Mouse (Mus musculus) midbrain, embryonic 14.5 days (tissue): Measurements from ENCODE around the gene Arl4d. TPM values are rescaled to one million over a fixed set of nuclear protein-coding genes. Genes with fewer than 3 reads are reported as not detected.
"Not testable (repeated sequence)": the region's sequence is repeated elsewhere in the genome, so short reads cannot be mapped to it uniquely, and the experiment has no call there.

Experiments used
- ATAC-seq: fragments of 200-750 bp; cut with Nextera tagmentation; 2 replicates; pipeline ENCODE4 v1.8.0; 2017; ENCODE audit warnings: moderate number of reproducible peaks, moderate library complexity; ENCODE audit not compliant: low FRiP score, low TSS enrichment
- DNase-seq: peaks from one replicate; pipeline ENCODE4 v3.0.0-alpha.2; 2015
- H3K27ac ChIP-seq: fragments of 300-500 bp; sonication (generic); replicated peaks from 2 replicates; pipeline ENCODE4 v1.5.1; 2014; ENCODE audit warnings: mild to moderate bottlenecking, low read depth, low read length, moderate library complexity
- H3K27me3 ChIP-seq: fragments of 300-500 bp; sonication (generic); 2 replicates; pipeline ENCODE4 v1.6.1; 2014; ENCODE audit warnings: low read length, control low read depth, mixed read lengths; ENCODE audit not compliant: control insufficient read depth, insufficient read depth
- H3K36me3 ChIP-seq: fragments of 300-500 bp; sonication (generic); 2 replicates; pipeline ENCODE4 v1.6.1; 2014; ENCODE audit warnings: low read length, control low read depth; ENCODE audit not compliant: control insufficient read depth, insufficient read depth
- H3K4me1 ChIP-seq: fragments of 300-500 bp; sonication (generic); 2 replicates; pipeline ENCODE4 v1.6.1; 2014; ENCODE audit warnings: mild to moderate bottlenecking, antibody characterized with exemption, low read length, control low read depth; ENCODE audit not compliant: control insufficient read depth, insufficient read depth
- H3K4me2 ChIP-seq: fragments of 300-500 bp; sonication (generic); 2 replicates; pipeline ENCODE4 v1.6.1; 2014; ENCODE audit warnings: mild to moderate bottlenecking, low read length, moderate library complexity
- H3K4me3 ChIP-seq: fragments of 300-500 bp; sonication (generic); replicated peaks from 2 replicates; pipeline ENCODE4 v1.5.1; 2014; ENCODE audit warnings: low read depth, low read length
- H3K9ac ChIP-seq: fragments of 300-500 bp; sonication (generic); replicated peaks from 2 replicates; pipeline ENCODE4 v1.6.1; 2014; ENCODE audit warnings: mild to moderate bottlenecking, low read length, moderate library complexity
- H3K9me3 ChIP-seq: fragments of 300-500 bp; sonication (generic); 2 replicates; pipeline ENCODE4 v1.6.1; 2016; ENCODE audit warnings: low read length, control low read depth, mixed read lengths; ENCODE audit not compliant: control insufficient read depth
- WGBS: fragments of 180-500 bp; shearing (Covaris S2); extraction: QIAGEN DNeasy Blood & Tissue Kit; methylation state at CpG from one replicate; pipeline ENCODE4 v1.1.7; 2014; 5-methylcytosine and 5-hydroxymethylcytosine counted together
- polyA plus RNA-seq: library from polyadenylated mRNA; unstranded; fragments of >200 nt; fragmentation: Nextera tagmentation; extraction: Ambion mirVana; gene quantifications from 2 replicates; pipeline ENCODE4 v1.2.1, GENCODE M21; 2014

Gene Arl4d
- 3.9 and 4.5 TPM in 2 replicates for polyA plus RNA-seq

GRCm38 (mm10) chr11:101664825-101665635 lies at the start of gene Arl4d:
Arl4d (plus strand) TSS chr11:101665541.
- ATAC-seq (peak; percentile 92), DNase-seq (peak; percentile 98)
- peak within 1 kb of the TSS; percentile 64 for H3K9ac ChIP-seq
- H3K4me2 ChIP-seq, result peak within 1 kb of the TSS; percentile 81
- H3K27me3 ChIP-seq, result no peaks in the 10 kb centered on the region
- H3K4me1 ChIP-seq, result no peaks in the 10 kb centered on the region
- H3K36me3 ChIP-seq, result no peaks in the 10 kb centered on the region
- H3K4me3 ChIP-seq, result peak within 1 kb of the TSS; percentile 50
- no peaks in the 10 kb centered on the region for H3K9me3 ChIP-seq
- WGBS, result 8% methylated on average over 34 of the region's 34 CpGs
- H3K27ac ChIP-seq, result peak within 1 kb of the TSS; percentile 86

DNA sequence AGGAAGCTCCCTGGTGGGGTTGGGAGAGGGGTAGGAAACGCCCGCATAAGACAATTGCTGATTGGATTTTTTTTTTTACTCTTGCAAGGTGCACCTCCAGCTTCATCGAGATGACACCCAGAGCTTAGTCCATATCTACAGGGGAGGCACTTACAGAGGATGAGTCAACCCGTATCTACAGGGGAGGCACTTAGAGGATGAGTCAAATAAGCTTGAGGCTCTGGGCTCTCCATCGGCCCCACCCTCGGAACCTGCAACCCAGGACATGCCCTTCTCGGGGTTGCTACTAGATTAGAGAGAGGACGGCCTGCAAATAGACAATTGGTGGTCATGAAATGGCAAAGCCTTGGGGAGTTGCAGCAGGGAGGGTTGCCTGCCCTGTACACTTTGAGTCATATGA lies 49.2 kb upstream of the Arl4d start:
- no peak overlapping the region for H3K9ac ChIP-seq
- H3K27me3 ChIP-seq, result no peaks in the 10 kb centered on the region
- H3K36me3 ChIP-seq, result no peaks in the 10 kb centered on the region
- H3K4me3 ChIP-seq, result no peak overlapping the region
- 91% methylated on average over 8 of the region's 8 CpGs for WGBS
- ATAC-seq (no peak), DNase-seq (no peak)
- H3K9me3 ChIP-seq, result no peaks in the 10 kb centered on the region
- H3K4me2 ChIP-seq, result no peak overlapping the region
- H3K4me1 ChIP-seq, result peaks cover 15% of the 10 kb centered on the region
- H3K27ac ChIP-seq, result no peak overlapping the region

GRCm38 (mm10) chr11:101616948-101617767 lies 48.2 kb upstream of the Arl4d start:
- no peak overlapping the region for H3K9ac ChIP-seq
- H3K4me1 ChIP-seq, result peaks cover 15% of the 10 kb centered on the region
- peak overlapping the region; percentile 60 for H3K27ac ChIP-seq
- H3K36me3 ChIP-seq, result no peaks in the 10 kb centered on the region
- 18% methylated on average over 18 of the region's 18 CpGs for WGBS
- no peaks in the 10 kb centered on the region for H3K9me3 ChIP-seq
- ATAC-seq (no peak), DNase-seq (peak; percentile 29)
- peak overlapping the region; percentile 41 for H3K4me2 ChIP-seq
- no peaks in the 10 kb centered on the region for H3K27me3 ChIP-seq
- no peak overlapping the region for H3K4me3 ChIP-seq

DNA sequence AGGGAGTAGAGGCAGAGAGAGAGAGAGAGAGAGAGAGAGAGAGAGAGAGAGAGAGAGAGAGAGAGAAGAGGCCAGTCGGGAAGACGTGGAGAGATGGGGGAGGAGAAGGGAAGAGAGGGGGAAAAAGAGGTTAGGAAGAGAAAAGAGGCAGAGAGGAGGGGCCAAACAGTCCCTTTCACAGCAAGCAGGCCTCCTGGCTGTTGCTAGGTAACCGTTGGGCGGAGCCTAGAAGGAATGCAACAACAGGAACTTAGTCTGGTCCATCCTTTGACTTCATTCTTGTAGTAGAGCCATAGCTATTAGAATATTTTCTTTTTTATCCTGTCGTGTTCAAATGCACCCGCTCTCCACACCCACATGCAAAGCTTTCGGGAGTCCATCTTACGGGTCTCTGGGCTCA lies 47.5 kb upstream of the Arl4d start:
- Histone ChIP-seq H3K36me3 (no peaks in the 10 kb centered on the region), H3K4me3 (no peak overlapping the region), H3K27me3 (no peaks in the 10 kb centered on the region), H3K9ac (no peak overlapping the region), H3K9me3 (no peaks in the 10 kb centered on the region), H3K4me2 (peak overlapping the region; percentile 41), H3K27ac (peak overlapping the region; percentile 60; the same call in 1 of the 2 replicates), H3K4me1 (peaks cover 15% of the 10 kb centered on the region)
- under 1% methylated on average over 8 of the region's 8 CpGs for WGBS
- no peak; the same call in 1 of the 2 replicates for ATAC-seq
- peak; percentile 87 for DNase-seq

- Histone ChIP-seq H3K4me1 (peaks cover 15% of the 10 kb centered on the region), H3K9me3 (no peaks in the 10 kb centered on the region), H3K27me3 (no peaks in the 10 kb centered on the region), H3K4me2 (no peak overlapping the region; the same call in 1 of the 2 replicates), H3K36me3 (no peaks in the 10 kb centered on the region), H3K4me3 (no peak overlapping the region), H3K27ac (peak overlapping the region; percentile 49; the same call in 1 of the 2 replicates), H3K9ac (no peak overlapping the region)
- ATAC-seq, result no peak
- WGBS, result 76% methylated on average over 3 of the region's 3 CpGs
- DNase-seq, result no peak
These were observed 46.7 kb upstream of the Arl4d start for GRCm38 (mm10) chr11:101618596-101618995.

DNA sequence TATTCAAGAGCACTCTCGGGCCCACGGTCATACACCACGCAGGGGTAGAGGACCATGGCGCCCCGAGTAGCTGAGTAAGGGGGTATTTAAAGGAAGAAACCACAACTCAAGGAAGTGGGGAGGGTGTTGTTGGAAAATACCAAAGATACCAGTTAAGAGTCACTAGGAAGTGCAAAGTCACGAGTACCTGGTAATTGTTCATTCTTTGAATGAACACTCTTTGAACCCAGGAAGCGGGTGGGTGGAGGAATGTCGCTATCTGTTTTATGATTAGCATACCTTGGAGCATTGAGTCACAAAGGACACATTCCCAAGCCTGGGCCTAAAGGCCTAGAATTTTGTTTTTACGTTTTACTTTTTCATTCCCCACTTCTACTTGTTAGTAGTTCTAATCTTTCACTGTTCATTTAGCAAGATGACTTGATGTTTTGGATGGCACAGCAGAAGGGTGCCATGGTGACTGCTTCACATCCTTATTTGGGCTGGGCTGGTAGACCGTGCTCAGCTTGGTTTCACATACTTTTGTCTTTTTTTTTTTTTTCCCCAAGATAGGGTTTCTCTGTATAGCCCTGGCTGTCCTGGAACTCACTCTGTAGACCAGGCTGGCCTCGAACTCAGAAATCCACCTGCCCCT lies 45.2 kb upstream of the Arl4d start:
- not testable (repeated sequence) for DNase-seq, H3K9me3 ChIP-seq, H3K27me3 ChIP-seq, H3K36me3 ChIP-seq, H3K4me2 ChIP-seq, H3K9ac ChIP-seq, H3K4me3 ChIP-seq, H3K27ac ChIP-seq, ATAC-seq
- WGBS, result 91% methylated on average over 11 of the region's 11 CpGs
- peaks cover 15% of the 10 kb centered on the region for H3K4me1 ChIP-seq

GRCm38 (mm10) chr11:101626649-101626994 lies 38.7 kb upstream of the Arl4d start:
- no peaks in the 10 kb centered on the region for H3K27me3 ChIP-seq
- H3K4me2 ChIP-seq, result peak overlapping the region; percentile 89
- DNase-seq (no peak), ATAC-seq (peak; percentile 24; the same call in 1 of the 2 replicates)
- 8% methylated on average over 8 of the region's 8 CpGs for WGBS
- no peaks in the 10 kb centered on the region for H3K9me3 ChIP-seq
- peak overlapping the region; percentile 33 for H3K4me3 ChIP-seq
- no peaks in the 10 kb centered on the region; the same call in 1 of the 2 replicates for H3K4me1 ChIP-seq
- peak overlapping the region; percentile 84 for H3K27ac ChIP-seq
- no peaks in the 10 kb centered on the region for H3K36me3 ChIP-seq
- H3K9ac ChIP-seq, result peak overlapping the region; percentile 45; the same call in 1 of the 2 replicates
